Mouse (Mus musculus): ENCODE results near the gene Gm2115.

GRCm38 (mm10) chr7:84605033-84605687, 76.4 kb downstream of the Gm2115 start:
- no peak for TF ChIP-seq MAFK (IDR thresholded peaks at IDR 0.05; ENCODE audit: insufficient read depth, low read depth, low read length)
- no peak for TF ChIP-seq CHD2 (IDR thresholded peaks at IDR 0.05; ENCODE audit: low read depth, low read length)
- TF ChIP-seq ZC3H11A (IDR thresholded peaks at IDR 0.05; ENCODE audit: borderline replicate concordance, low read depth, low read length) = no peak
- TF ChIP-seq ZNF384 (IDR thresholded peaks at IDR 0.05; ENCODE audit: low read depth, low read length) = no peak
- no peak for TF ChIP-seq HCFC1 (IDR thresholded peaks at IDR 0.05; ENCODE audit: borderline replicate concordance, insufficient read depth, low read length)

Data from ES-E14 (cell line).